In genomic region chr17:52603411-52603810, GRCm38 (mm10) we compare ENCODE assay signal across 12 mouse cellular contexts. TPM values are rescaled to one million over a fixed set of nuclear protein-coding genes. Genes with fewer than 3 reads are reported as not detected.
A peak's percentile ranks its signal among the peaks of the same experiment; 100 is the strongest.
DNase-seq lines count a peak whose midpoint lies in the region; ATAC-seq lines count a peak whose summit lies in the region.
"Had no signal": no experiment of that assay in that cellular context is flagged by ENCODE, and none has a peak within 500 bp of the region (broad histone marks: within the 10 kb centered on the region; RNA-seq: fewer than 3 reads in every experiment).

No protein-coding gene starts in this region.

- no peak overlapping the region for H3K9ac ChIP-seq in embryonic facial prominence, embryonic 14.5 days (ENCODE audit: low read depth, low read length)
- peak overlapping the region; percentile 93 for H3K9ac ChIP-seq in neural tube, embryonic 13.5 days
- H3K9ac ChIP-seq: limb, embryonic 12.5 days had no signal

- peak overlapping the region; percentile 60; the same call in 1 of the 2 replicates for H3K4me2 ChIP-seq in embryonic facial prominence, embryonic 14.5 days (ENCODE audit: low read depth, low read length)
- peak overlapping the region; percentile 77 for H3K4me2 ChIP-seq in neural tube, embryonic 13.5 days
- H3K4me2 ChIP-seq: limb, embryonic 12.5 days had no signal

- no peak for ATAC-seq in embryonic facial prominence, embryonic 14.5 days (ENCODE audit: low read depth)
- ATAC-seq in neural tube, embryonic 13.5 days (ENCODE audit: low read depth) = no peak
- ATAC-seq in frontal cortex, adult (ENCODE audit: low TSS enrichment) = no peak

- 8% methylated on average over 5 of the region's 5 CpGs for WGBS in embryonic facial prominence, embryonic 14.5 days
- 7% methylated on average over 5 of the region's 5 CpGs for WGBS in neural tube, embryonic 13.5 days

- no peaks in the 10 kb centered on the region for H3K9me3 ChIP-seq in embryonic facial prominence, embryonic 14.5 days (ENCODE audit: control insufficient read depth, low read length)
- no peaks in the 10 kb centered on the region for H3K9me3 ChIP-seq in neural tube, embryonic 13.5 days
- H3K9me3 ChIP-seq: limb, embryonic 12.5 days had no signal

- H3K4me3 ChIP-seq in embryonic facial prominence, embryonic 14.5 days (ENCODE audit: low read depth, low read length) = no peak overlapping the region
- H3K4me3 ChIP-seq in neural tube, embryonic 13.5 days = peak overlapping the region; percentile 66
- H3K4me3 ChIP-seq: limb, embryonic 12.5 days had no signal

- no peaks in the 10 kb centered on the region for H3K36me3 ChIP-seq in embryonic facial prominence, embryonic 14.5 days (ENCODE audit: control insufficient read depth, insufficient read depth, low read length)
- H3K36me3 ChIP-seq in neural tube, embryonic 13.5 days = no peaks in the 10 kb centered on the region
- H3K36me3 ChIP-seq: limb, embryonic 12.5 days had no signal

- H3K27me3 ChIP-seq in embryonic facial prominence, embryonic 14.5 days (replicated peaks; ENCODE audit: control insufficient read depth, insufficient read depth, low read length) = peaks cover 38% of the 10 kb centered on the region
- H3K27me3 ChIP-seq in neural tube, embryonic 13.5 days = peaks cover 16% of the 10 kb centered on the region

- H3K27ac ChIP-seq in embryonic facial prominence, embryonic 14.5 days (replicated peaks; ENCODE audit: low read depth, low read length) = no peak overlapping the region
- no peak overlapping the region for H3K27ac ChIP-seq in neural tube, embryonic 13.5 days (replicated peaks)
- H3K27ac ChIP-seq: limb, embryonic 12.5 days had no signal

- 0 out of 2 replicates have a peak, but pooled peaks cover 3% of the 10 kb centered on the region for H3K4me1 ChIP-seq in embryonic facial prominence, embryonic 14.5 days (ENCODE audit: control insufficient read depth, insufficient read depth, low read length)
- H3K4me1 ChIP-seq in neural tube, embryonic 13.5 days (replicated peaks) = peaks cover 21% of the 10 kb centered on the region

- peak; percentile 9 for DNase-seq in adrenal gland, postnatal 14 days
- no peak for DNase-seq in adrenal gland, postnatal 4 days (ENCODE audit: low spot score in 2 of 2)
- peak; percentile 45 for DNase-seq in embryonic facial prominence, embryonic 14.5 days (ENCODE audit: low spot score)
- peak; percentile 29 for DNase-seq in kidney, postnatal 10 days
- no peak for DNase-seq in spleen, postnatal 14 days (ENCODE audit: low spot score in 2 of 2)
- DNase-seq in heart, postnatal 4 days = no peak
- DNase-seq: cerebellum, adult 8-10 months; gastrocnemius, postnatal 14 days had no signal

RNA-seq across cellular contexts. Expression of gene Kcnh8, which starts 0.9 kb away (rescaled TPM):
- total RNA-seq in adrenal gland, postnatal 14 days (2021) = 0.19 and 0.34 TPM in 2 replicates
- total RNA-seq in adrenal gland, postnatal 4 days (2021) = 1 to 10 TPM in 1 of 2 experiments, under 1 TPM in 1; 0.82 to 1.2 TPM
- 0.75 and 0.83 TPM in 2 replicates for polyA plus RNA-seq in embryonic facial prominence, embryonic 14.5 days (2014; fragmentation: Nextera tagmentation; extraction: Ambion mirVana)
- polyA plus RNA-seq in neural tube, embryonic 13.5 days (2015; fragmentation: Nextera tagmentation; extraction: Ambion mirVana) = 4.6 and 4.8 TPM in 2 replicates
- not detected for total RNA-seq in heart, postnatal 4 days (2021)
- total RNA-seq: megakaryocyte, adult 5-6 weeks had no signal
- polyA plus RNA-seq: limb, embryonic 12.5 days had no signal

Comparison
In these comparisons a context has a peak if more than half of its experiments do, and no peak if none do; other contexts are left out.
1. DNase-seq: peak in adrenal gland, postnatal 14 days (single experiment), embryonic facial prominence, embryonic 14.5 days (single experiment) and kidney, postnatal 10 days (single experiment); none in adrenal gland, postnatal 4 days (0 of 2), spleen, postnatal 14 days (0 of 2) and heart, postnatal 4 days (single experiment).